ENCODE assay signal across 19 mouse cellular contexts in the genomic region with DNA sequence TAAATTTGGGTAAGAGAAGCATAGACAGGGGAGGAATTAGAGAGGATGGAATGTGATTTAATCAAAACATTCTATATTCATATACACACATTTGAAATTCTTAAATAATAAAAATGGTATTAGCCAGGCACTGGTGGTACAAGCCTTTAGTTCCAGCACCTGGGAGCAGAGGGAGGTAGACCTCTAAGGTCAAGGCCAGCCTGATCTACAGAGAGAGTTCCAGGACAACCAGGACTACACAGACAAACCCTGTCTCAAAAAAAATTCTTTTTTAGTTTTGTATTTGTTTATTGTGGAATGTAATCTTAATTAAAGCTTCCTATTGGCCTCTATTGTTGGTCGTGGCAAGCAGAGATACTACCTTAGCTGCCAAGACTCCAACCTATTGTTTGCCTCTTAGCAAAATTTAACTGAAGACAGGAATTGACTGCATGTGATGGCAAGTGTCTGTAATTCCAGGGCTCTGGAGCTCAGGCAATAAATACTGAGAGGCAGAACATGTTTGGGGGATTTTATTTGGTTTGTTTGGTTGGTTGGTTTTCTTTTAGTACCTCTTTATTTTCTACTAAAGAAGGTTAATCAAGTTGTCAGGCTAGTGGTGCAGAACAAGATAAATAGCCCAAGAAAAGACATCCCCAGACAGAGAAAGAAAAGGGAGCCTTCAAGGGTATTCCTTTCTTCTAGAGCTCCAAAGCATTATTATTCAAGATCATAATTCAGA.
"Had no signal": no experiment of that assay in that cellular context is flagged by ENCODE, and none has a peak within 500 bp of the region (broad histone marks: within the 10 kb centered on the region; RNA-seq: fewer than 3 reads in every experiment).

No protein-coding gene starts in this region.

- DNase-seq: liver, postnatal 0 days; lung, adult 2 months; lung, postnatal 14 days; lung, postnatal 36 days; right cerebral cortex, postnatal 14 days; thymus, adult 2 months; thymus, postnatal 25 days; thymus, postnatal 4 days had no signal

- H3K27me3 ChIP-seq: liver, embryonic 15.5 days; lung, embryonic 15.5 days; megakaryocyte, embryonic 14.5 days; midbrain, embryonic 13.5 days; midbrain, embryonic 15.5 days; neural tube, embryonic 12.5 days; stomach, embryonic 15.5 days had no signal

- H3K9me3 ChIP-seq: liver, embryonic 15.5 days; lung, embryonic 15.5 days; megakaryocyte, embryonic 14.5 days; midbrain, embryonic 13.5 days; midbrain, embryonic 15.5 days; neural tube, embryonic 12.5 days; stomach, embryonic 15.5 days had no signal

- H3K27ac ChIP-seq: liver, embryonic 15.5 days; lung, embryonic 15.5 days; macrophage; midbrain, embryonic 13.5 days; midbrain, embryonic 15.5 days; neural tube, embryonic 12.5 days; stomach, embryonic 15.5 days; stomach, postnatal 0 days had no signal

- H3K36me3 ChIP-seq: liver, embryonic 15.5 days; lung, embryonic 15.5 days; neural tube, embryonic 12.5 days; stomach, embryonic 15.5 days had no signal

- H3K4me1 ChIP-seq: liver, embryonic 15.5 days; lung, embryonic 15.5 days; megakaryocyte, embryonic 14.5 days; midbrain, embryonic 13.5 days; midbrain, embryonic 15.5 days; neural tube, embryonic 12.5 days; stomach, embryonic 15.5 days had no signal

- H3K9ac ChIP-seq: liver, embryonic 15.5 days; liver, postnatal 0 days; lung, embryonic 15.5 days; midbrain, embryonic 13.5 days; midbrain, embryonic 15.5 days; neural tube, embryonic 12.5 days; stomach, embryonic 15.5 days had no signal

- H3K4me2 ChIP-seq: liver, embryonic 15.5 days; lung, embryonic 15.5 days; midbrain, embryonic 11.5 days; midbrain, embryonic 13.5 days; midbrain, embryonic 15.5 days; neural tube, embryonic 12.5 days; stomach, embryonic 15.5 days had no signal

- H3K4me3 ChIP-seq: liver, embryonic 15.5 days; lung, embryonic 15.5 days; megakaryocyte, embryonic 14.5 days; midbrain, embryonic 13.5 days; midbrain, embryonic 15.5 days; neural tube, embryonic 12.5 days; stomach, embryonic 15.5 days had no signal

- ATAC-seq: liver, postnatal 0 days; lung, postnatal 0 days; midbrain, embryonic 13.5 days; midbrain, embryonic 15.5 days had no signal
